Comparison of ENCODE assay signal across 13 mouse cellular contexts in genomic region chr4:150593473-150594217, GRCm38 (mm10). TPM values are rescaled to one million over a fixed set of nuclear protein-coding genes. Genes with fewer than 3 reads are reported as not detected.
DNase-seq lines count a peak whose midpoint lies in the region; ATAC-seq and TF ChIP-seq lines count a peak whose summit lies in the region.
"Had no signal": no experiment of that assay in that cellular context is flagged by ENCODE, and none has a peak within 500 bp of the region (broad histone marks: within the 10 kb centered on the region; RNA-seq: fewer than 3 reads in every experiment).

No protein-coding gene starts in this region.

- no peak overlapping the region for H3K4me3 ChIP-seq in layer of hippocampus, adult 2 months
- H3K4me3 ChIP-seq in CH12.LX (replicated peaks in 1 of 3; ENCODE audit: low read depth in 2 of 3, low read length in 2 of 3, poor library complexity in 1 of 3): no peak overlapping the region
- H3K4me3 ChIP-seq in intestine, embryonic 15.5 days (replicated peaks): no peak overlapping the region
- no peak overlapping the region for H3K4me3 ChIP-seq in cerebellum, adult 2 months (replicated peaks; ENCODE audit: insufficient read depth, low read depth, low read length)

- H3K4me2 ChIP-seq in CH12.LX (ENCODE audit: insufficient read depth, low read depth, poor library complexity, severe bottlenecking): no peak overlapping the region
- no peak overlapping the region for H3K4me2 ChIP-seq in intestine, embryonic 15.5 days (replicated peaks)

- no peak for DNase-seq in layer of hippocampus, adult 2 months (ENCODE audit: low spot score in 2 of 2)
- no peak for DNase-seq in layer of hippocampus, postnatal 10 days (ENCODE audit: low spot score in 2 of 2)
- DNase-seq in CH12.LX (ENCODE audit: extremely low read depth): no peak
- no peak for DNase-seq in cerebellum, adult 2 months
- DNase-seq in heart, adult 18-20 months: no peak
- DNase-seq in cerebellum, adult 9-11 months: no peak
- DNase-seq: gastrocnemius, postnatal 25 days; heart, postnatal 14 days; kidney, postnatal 14 days; lung, postnatal 10 days; thymus, postnatal 4 days had no signal

- no peak for TF ChIP-seq EP300 in CH12.LX (IDR thresholded peaks at IDR 0.05; ENCODE audit: low read length)

- H3K9me3 ChIP-seq in CH12.LX (replicated peaks; ENCODE audit: low read length): no peaks in the 10 kb centered on the region
- H3K9me3 ChIP-seq in intestine, embryonic 15.5 days: no peaks in the 10 kb centered on the region

- WGBS in intestine, embryonic 15.5 days: 66% methylated on average over 4 of the region's 4 CpGs
- 80% methylated on average over 4 of the region's 4 CpGs for WGBS in cerebellum, adult 2 months

- peaks cover 4% of the 10 kb centered on the region; the same call in 1 of the 2 replicates for H3K79me2 ChIP-seq in CH12.LX (replicated peaks; ENCODE audit: control insufficient read depth, extremely low read depth, insufficient read depth, poor library complexity, severe bottlenecking)

- H3K27me3 ChIP-seq in CH12.LX (replicated peaks): no peaks in the 10 kb centered on the region
- no peaks in the 10 kb centered on the region for H3K27me3 ChIP-seq in intestine, embryonic 15.5 days (replicated peaks)
- H3K27me3 ChIP-seq in cerebellum, adult 2 months (ENCODE audit: control insufficient read depth, insufficient read depth, low read length): no peaks in the 10 kb centered on the region

- TF ChIP-seq RAD21 in CH12.LX (IDR thresholded peaks at IDR 0.05; ENCODE audit: low read depth, low read length): no peak

- peaks cover 0 to 40% of the 10 kb centered on the region in 2 experiments; a peak in 2 of 4 replicates for H3K4me1 ChIP-seq in CH12.LX (ENCODE audit: control insufficient read depth in 1 of 2, insufficient read depth in 2 of 2)
- H3K4me1 ChIP-seq in intestine, embryonic 15.5 days (replicated peaks): peaks cover 30% of the 10 kb centered on the region
- peaks cover 18% of the 10 kb centered on the region for H3K4me1 ChIP-seq in cerebellum, adult 2 months (ENCODE audit: control insufficient read depth, insufficient read depth, low read length)

- H3K27ac ChIP-seq in layer of hippocampus, adult 2 months: peak overlapping the region; percentile 2; the same call in 1 of the 2 replicates
- no peak overlapping the region for H3K27ac ChIP-seq in CH12.LX (ENCODE audit: insufficient read depth, low read depth)
- H3K27ac ChIP-seq in intestine, embryonic 15.5 days: 0 out of 2 replicates have a peak overlapping the region, but pooled peaks have one; percentile 2
- no peak overlapping the region for H3K27ac ChIP-seq in cerebellum, adult 2 months (ENCODE audit: insufficient read depth, low read length)

- no peak for ATAC-seq in intestine, embryonic 15.5 days
- peak; percentile 74 for ATAC-seq in monocyte, adult 5-6 weeks (replicated peaks; ENCODE audit: insufficient number of reproducible peaks, low FRiP score, low TSS enrichment, poor library complexity, severe bottlenecking)

- no peak for TF ChIP-seq CTCF in layer of hippocampus, adult 2 months (conservative IDR thresholded peaks at IDR 0.05)
- TF ChIP-seq CTCF in CH12.LX (conservative IDR thresholded peaks at IDR 0.05 in 1 of 2, IDR thresholded peaks at IDR 0.05 in 1 of 2; ENCODE audit: low read depth in 2 of 2, low read length in 2 of 2): no peak
- no peak for TF ChIP-seq CTCF in cerebellum, adult 2 months (IDR thresholded peaks at IDR 0.05; ENCODE audit: borderline replicate concordance, insufficient read depth, low read depth, low read length)

- dilution Hi-C loops in CH12.LX (cut with MboI; ENCODE audit: extremely low pct_ligation_motif_present, extremely low pct_unique_long_range_greater_than_20kb, low sequenced_read_pairs): no loop called here

- peaks cover 0 to 48% of the 10 kb centered on the region in 2 experiments for H3K36me3 ChIP-seq in CH12.LX (replicated peaks in 1 of 2; ENCODE audit: control insufficient read depth in 1 of 2, insufficient read depth in 1 of 2, low read length in 1 of 2)
- H3K36me3 ChIP-seq in intestine, embryonic 15.5 days: no peaks in the 10 kb centered on the region

- no peak overlapping the region for H3K9ac ChIP-seq in CH12.LX (ENCODE audit: insufficient read depth, low read depth)
- H3K9ac ChIP-seq in intestine, embryonic 15.5 days: no peak overlapping the region

- in situ Hi-C loops in CH12.LX (cut with MboI; ENCODE audit: low pct_ligation_motif_present, low pct_unique_long_range_greater_than_20kb, low sequenced_read_pairs): no loop called here

- TF ChIP-seq POLR2A in CH12.LX (IDR thresholded peaks at IDR 0.05; ENCODE audit: low read depth, low read length): no peak
- TF ChIP-seq POLR2A in cerebellum, adult 2 months (IDR thresholded peaks at IDR 0.05; ENCODE audit: borderline replicate concordance, insufficient read depth, low read length): no peak

TF ChIP-seq in CH12.LX, 34 proteins besides CTCF, POLR2A, EP300 and RAD21:
- no peak for TF ChIP-seq MAZ (IDR thresholded peaks at IDR 0.05; ENCODE audit: low read depth, low read length)
- TF ChIP-seq TBP (conservative IDR thresholded peaks at IDR 0.05; ENCODE audit: low read depth, low read length): no peak
- peak; percentile 46; the same call in 1 of the 2 replicates for TF ChIP-seq ELF1 (IDR thresholded peaks at IDR 0.05; ENCODE audit: low read depth, low read length)

RNA-seq across cellular contexts. Expression of gene Slc45a1, which starts 58.3 kb away (rescaled TPM):
- 10 to 100 TPM; 39.7 to 40.1 TPM for total RNA-seq in layer of hippocampus, adult 2 months (2021)
- total RNA-seq in layer of hippocampus, postnatal 10 days (2021): 10 to 100 TPM; 43.2 to 45.3 TPM
- total RNA-seq in CH12.LX (2012; rRNA removed) (not detected in 2 replicates), CH12.LX (2014; rRNA removed) (not detected in 2 replicates)
- not detected in 2 replicates for polyA plus RNA-seq in CH12.LX (2012; ENCODE audit: insufficient read length, low read depth)
- polyA plus RNA-seq in intestine, embryonic 15.5 days (2015; fragmentation: Nextera tagmentation; extraction: Ambion mirVana): 0.80 and 1.2 TPM in 2 replicates
- not detected in 3 replicates for total RNA-seq in monocyte, adult 5-6 weeks (2017)
- polyA plus RNA-seq in cerebellum, adult 2 months (2012; rRNA removed): 49.1 and 54.9 TPM in 2 replicates
- total RNA-seq in heart, adult 18-20 months (2021): not detected
- total RNA-seq: gastrocnemius, postnatal 25 days; heart, postnatal 14 days had no signal

Comparison
In these comparisons a context has a peak if more than half of its experiments do, and no peak if none do; other contexts are left out.
1. H3K27ac ChIP-seq: peak in layer of hippocampus, adult 2 months (single experiment) and intestine, embryonic 15.5 days (single experiment); none in CH12.LX (single experiment) and cerebellum, adult 2 months (single experiment).
2. RNA of gene Slc45a1, which starts 58.3 kb away (total RNA-seq): 43.2 to 45.3 TPM in layer of hippocampus, postnatal 10 days and 39.7 to 40.1 TPM in layer of hippocampus, adult 2 months; not detected in CH12.LX, not detected in monocyte, adult 5-6 weeks and not detected in heart, adult 18-20 months; every median in the first group is over 10 times any median in the second.